Mouse (Mus musculus) midbrain, embryonic 12.5 days (tissue): ENCODE results near the gene Rap1a. TPM values are rescaled to one million over a fixed set of nuclear protein-coding genes. Genes with fewer than 3 reads are reported as not detected.

Source experiments
- ATAC-seq: fragments of 200-750 bp; cut with Nextera tagmentation; 2 replicates; pipeline ENCODE4 v1.8.0; 2017; ENCODE audit warnings: low read depth, moderate TSS enrichment, moderate library complexity; ENCODE audit not compliant: low FRiP score
- H3K27ac ChIP-seq: fragments of 300-500 bp; sonication (generic); replicated peaks from 2 replicates; pipeline ENCODE4 v1.5.1; 2016; ENCODE audit warnings: mild to moderate bottlenecking
- H3K27me3 ChIP-seq: fragments of 300-500 bp; sonication (generic); 2 replicates; pipeline ENCODE4 v1.6.1; 2016; ENCODE audit warnings: mild to moderate bottlenecking
- H3K36me3 ChIP-seq: fragments of 300-500 bp; sonication (generic); 2 replicates; pipeline ENCODE4 v1.6.1; 2016
- H3K4me1 ChIP-seq: fragments of 300-500 bp; sonication (generic); 2 replicates; pipeline ENCODE4 v1.6.1; 2016
- H3K4me2 ChIP-seq: fragments of 300-500 bp; sonication (generic); replicated peaks from 2 replicates; pipeline ENCODE4 v1.6.1; 2016; ENCODE audit warnings: mild to moderate bottlenecking, moderate library complexity
- H3K4me3 ChIP-seq: fragments of 300-500 bp; sonication (generic); 2 replicates; pipeline ENCODE4 v1.5.1; 2016; ENCODE audit warnings: mild to moderate bottlenecking
- H3K9ac ChIP-seq: fragments of 300-500 bp; sonication (generic); replicated peaks from 2 replicates; pipeline ENCODE4 v1.6.1; 2016; ENCODE audit warnings: mild to moderate bottlenecking, moderate library complexity
- H3K9me3 ChIP-seq: fragments of 300-500 bp; sonication (generic); 2 replicates; pipeline ENCODE4 v1.6.1; 2016; ENCODE audit warnings: mild to moderate bottlenecking
- WGBS: fragments of 180-500 bp; shearing (Covaris S2); methylation state at CpG from one replicate; pipeline ENCODE4 v1.1.7; 2016; 5-methylcytosine and 5-hydroxymethylcytosine counted together
- polyA plus RNA-seq: library from polyadenylated mRNA; unstranded; fragments of >200 nt; fragmentation: Nextera tagmentation; extraction: Ambion mirVana; gene quantifications from 2 replicates; pipeline ENCODE4 v1.2.1, GENCODE M21; 2016

The Rap1a gene
- polyA plus RNA-seq, 1 experiment from 2014 or later = 73.1 TPM

DNA sequence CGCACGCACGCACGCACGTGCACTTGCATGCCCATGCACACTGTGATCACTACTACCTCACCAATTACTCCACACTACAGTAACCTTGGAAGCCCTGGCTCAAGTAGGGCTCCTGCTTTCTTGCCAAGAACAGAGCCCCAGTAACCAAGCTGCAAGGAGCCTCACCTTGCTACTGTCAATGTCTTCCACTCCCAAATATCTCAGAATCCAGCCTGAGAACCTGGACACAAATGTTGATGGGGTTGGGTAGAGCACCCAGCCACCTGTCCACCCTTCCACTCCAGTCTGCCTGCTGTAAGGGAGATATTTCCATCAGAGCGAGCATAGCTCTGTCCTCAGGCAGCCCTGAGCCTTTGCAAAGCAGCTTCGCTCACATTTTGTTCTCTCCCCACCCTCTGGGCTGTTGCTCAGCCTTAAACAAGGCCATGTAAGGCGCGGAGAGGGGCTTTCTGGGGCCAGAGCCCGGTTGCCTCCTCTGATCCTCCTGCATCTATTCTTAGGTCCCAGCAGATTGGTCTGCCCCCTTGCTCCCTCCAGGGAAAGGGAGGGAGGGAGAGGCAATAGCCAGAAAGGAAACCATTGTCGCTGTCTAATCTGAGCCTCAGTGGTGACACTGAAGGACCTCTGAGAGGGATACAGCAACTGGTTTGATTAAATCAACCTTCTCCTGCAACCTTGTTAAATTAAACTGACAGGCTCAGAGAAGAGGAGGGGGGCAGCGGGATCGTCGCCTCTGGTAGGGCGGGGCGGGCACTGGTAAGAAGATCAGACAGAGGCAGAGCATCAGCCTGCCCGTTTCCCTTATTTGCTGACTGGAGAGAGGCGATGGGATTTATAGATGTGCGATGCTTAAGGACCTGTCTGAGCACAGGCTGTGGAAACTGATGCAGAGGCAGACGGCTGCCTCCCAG lies 105.4 kb downstream of the Rap1a start:
- ATAC-seq = peak; percentile 91
- Histone ChIP-seq H3K4me2 (peak overlapping the region; percentile 40), H3K4me3 (peak overlapping the region; percentile 6; the same call in 1 of the 2 replicates), H3K27ac (peak overlapping the region; percentile 84), H3K27me3 (peaks cover 30% of the 10 kb centered on the region), H3K4me1 (peaks cover 26% of the 10 kb centered on the region), H3K36me3 (no peaks in the 10 kb centered on the region), H3K9me3 (no peaks in the 10 kb centered on the region), H3K9ac (peak overlapping the region; percentile 5; the same call in 1 of the 2 replicates)
- 18% methylated on average over 20 of the region's 20 CpGs for WGBS

DNA sequence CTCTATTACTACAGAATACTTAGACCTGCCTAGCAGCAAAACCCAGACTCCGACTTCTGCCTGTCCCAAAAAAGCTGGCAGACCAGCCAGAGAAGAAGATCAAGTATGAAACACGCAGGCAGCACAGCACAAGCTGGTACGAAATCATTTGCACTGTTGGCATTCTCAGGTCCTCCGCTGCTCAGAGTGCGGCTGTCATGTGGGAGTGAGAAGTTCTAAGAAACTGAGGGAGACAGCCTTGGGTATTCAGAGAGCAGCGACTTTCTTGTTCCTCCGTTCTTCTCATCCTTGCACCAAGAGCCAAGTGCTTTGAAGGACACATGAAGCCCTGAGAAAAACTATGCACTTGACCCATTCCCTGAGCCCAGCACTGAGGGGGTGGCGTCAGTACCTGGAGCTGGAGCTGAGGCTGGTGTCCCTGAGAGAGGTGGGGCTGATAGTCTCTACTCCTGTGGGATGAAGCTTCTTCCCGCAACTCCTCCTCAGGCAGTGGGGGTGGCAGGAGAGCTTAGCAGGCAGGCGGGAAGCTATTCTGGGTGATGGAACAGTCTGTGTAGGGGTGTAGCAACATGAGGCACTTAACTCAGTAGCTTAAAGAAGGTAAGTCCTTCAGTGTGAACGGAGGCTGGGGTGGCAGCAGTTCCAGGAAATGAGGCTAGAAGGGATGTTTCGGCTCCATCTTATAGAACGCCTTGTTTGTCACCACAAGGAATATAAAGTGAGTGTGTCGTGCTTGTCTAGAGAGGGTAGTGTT lies 107.6 kb downstream of the Rap1a start:
- no peaks in the 10 kb centered on the region for H3K9me3 ChIP-seq
- H3K36me3 ChIP-seq = no peaks in the 10 kb centered on the region
- H3K27me3 ChIP-seq = peaks cover 30% of the 10 kb centered on the region
- no peak for ATAC-seq
- H3K4me3 ChIP-seq = no peak overlapping the region
- WGBS = 79% methylated on average over 14 of the region's 14 CpGs
- no peak overlapping the region for H3K9ac ChIP-seq
- no peak overlapping the region for H3K4me2 ChIP-seq
- peaks cover 26% of the 10 kb centered on the region for H3K4me1 ChIP-seq
- no peak overlapping the region for H3K27ac ChIP-seq

DNA sequence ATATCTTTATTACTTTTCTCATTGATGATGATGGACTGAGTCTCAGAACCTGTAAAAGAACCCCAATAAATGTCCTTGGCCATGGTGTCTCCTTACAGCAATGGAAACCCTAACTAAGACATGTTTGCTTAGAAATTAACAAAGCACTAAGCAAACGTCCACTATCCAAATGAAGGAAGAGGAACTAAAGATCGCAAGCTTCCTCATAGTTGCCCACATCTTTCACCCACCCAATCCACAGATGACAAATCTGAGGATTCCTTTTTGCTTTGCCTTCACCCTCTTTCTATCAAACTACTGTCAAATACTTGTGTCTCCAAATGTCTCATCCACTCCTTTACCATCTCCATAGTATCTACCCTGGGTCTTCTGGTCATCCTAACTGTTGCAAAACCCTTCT lies 112.6 kb downstream of the Rap1a start:
- Histone ChIP-seq H3K27me3 (peaks cover 9% of the 10 kb centered on the region; the same call in 1 of the 2 replicates), H3K4me1 (peaks cover 9% of the 10 kb centered on the region), H3K9me3 (no peaks in the 10 kb centered on the region), H3K4me3 (no peak overlapping the region), H3K4me2 (no peak overlapping the region), H3K27ac (no peak overlapping the region), H3K36me3 (peaks cover 11% of the 10 kb centered on the region; the same call in 1 of the 2 replicates), H3K9ac (no peak overlapping the region)
- 89% methylated on average over 2 of the region's 2 CpGs for WGBS
- ATAC-seq = no peak

DNA sequence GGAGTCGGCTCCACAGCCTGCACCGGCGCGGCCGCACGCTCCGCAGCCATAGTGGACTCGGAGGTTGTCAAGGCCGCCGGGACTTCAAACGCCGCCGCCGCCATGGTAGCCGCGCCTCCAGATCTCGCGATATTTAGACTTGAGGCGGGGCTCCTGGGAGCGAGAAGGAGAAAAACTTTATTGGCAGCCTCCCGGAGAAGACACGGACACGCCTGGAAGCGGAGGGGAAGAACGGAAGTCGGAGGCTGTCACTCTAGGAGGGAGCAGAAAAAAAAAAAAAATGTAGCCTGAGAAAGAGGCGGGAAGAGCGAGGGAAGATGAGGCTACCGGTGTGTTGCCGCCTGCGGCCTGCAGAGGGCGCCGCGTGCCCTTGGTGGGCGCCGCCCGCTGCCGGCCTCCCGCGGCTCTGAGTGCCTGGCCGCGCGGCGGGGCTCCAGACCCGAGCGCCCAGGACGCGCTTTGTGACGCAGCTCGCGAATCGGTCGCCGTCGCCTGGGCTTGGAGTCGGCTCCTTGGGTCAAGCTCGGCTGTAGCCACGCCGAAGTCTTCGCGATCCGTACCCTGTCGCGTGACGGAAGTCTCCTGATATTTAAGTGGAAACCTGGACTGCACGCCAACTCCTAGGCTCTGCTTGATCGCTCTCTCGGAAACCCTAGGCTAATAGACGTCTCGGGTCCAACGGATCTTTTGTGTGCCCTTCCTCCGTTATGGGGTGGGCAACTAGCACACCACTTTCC lies 113.6 kb downstream of the Rap1a start, which contains the start of gene Ddx20:
Gene Ddx20 (minus strand): TSS at position 251 of the 737 bp plus-strand sequence.
- Histone ChIP-seq H3K9ac (peak within 1 kb of the TSS; percentile 94), H3K27me3 (no peaks in the 10 kb centered on the region)

DNA sequence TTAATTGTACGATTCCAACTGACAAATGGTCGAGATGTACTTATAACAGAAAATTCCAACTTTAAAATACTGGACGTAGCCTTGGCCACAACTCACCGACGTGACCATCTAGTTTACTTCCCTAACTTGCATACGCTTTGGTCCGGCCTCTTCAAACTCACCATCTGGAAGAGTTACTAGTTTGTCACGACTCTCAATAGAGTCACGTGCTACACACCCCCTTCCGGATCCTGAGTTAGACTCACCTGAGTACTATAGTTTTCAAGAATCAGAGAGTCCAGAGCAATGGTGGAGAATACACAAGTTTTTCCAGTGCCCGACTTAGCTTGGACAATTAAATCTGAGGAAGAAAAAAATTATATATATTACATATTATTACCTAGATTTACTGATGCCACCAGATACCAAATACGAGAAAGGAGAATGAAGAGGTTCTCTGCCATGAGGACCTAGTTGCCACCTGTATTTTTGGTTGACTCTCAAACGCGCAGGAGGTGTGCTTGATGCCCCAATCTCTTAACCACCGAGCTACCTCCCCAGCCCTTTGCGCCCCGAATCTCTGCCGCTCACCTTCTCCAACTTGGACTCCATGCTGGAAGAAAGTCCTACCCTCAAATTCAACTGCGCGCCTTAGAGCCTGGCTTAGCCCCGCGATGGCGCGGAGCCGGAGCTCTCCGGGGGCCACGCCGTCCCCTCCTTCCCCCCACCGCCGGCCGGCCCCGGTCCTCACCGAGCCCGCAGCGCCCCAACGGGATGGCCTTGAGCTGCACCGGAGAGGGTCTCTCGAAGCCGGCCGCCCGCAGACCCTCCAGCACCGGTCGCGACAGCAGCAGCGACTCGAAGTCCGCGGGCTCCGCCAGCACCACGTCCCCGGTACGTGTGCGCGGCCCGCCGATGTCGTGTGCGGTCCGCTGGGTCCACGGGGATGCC lies 114.5 kb downstream of the Rap1a start:
- H3K4me3 ChIP-seq = peak overlapping the region; percentile 94
- WGBS = 11% methylated on average over 58 of the region's 60 CpGs
- peak overlapping the region; percentile 64 for H3K4me2 ChIP-seq
- H3K27ac ChIP-seq = peak overlapping the region; percentile 75
- no peaks in the 10 kb centered on the region for H3K9me3 ChIP-seq
- no peak; the same call in 1 of the 2 replicates for ATAC-seq
- H3K9ac ChIP-seq = peak overlapping the region; percentile 94
- peaks cover 9% of the 10 kb centered on the region for H3K4me1 ChIP-seq
- H3K27me3 ChIP-seq = no peaks in the 10 kb centered on the region
- H3K36me3 ChIP-seq = peaks cover 25% of the 10 kb centered on the region; the same call in 1 of the 2 replicates

More for the DNA sequence above, 113.6 kb downstream of the Rap1a start, which contains the start of gene Ddx20:
- peaks cover 21% of the 10 kb centered on the region; the same call in 1 of the 2 replicates for H3K36me3 ChIP-seq
- WGBS = under 1% methylated on average over 69 of the region's 72 CpGs
- ATAC-seq = peak; percentile 96
- peaks cover 9% of the 10 kb centered on the region for H3K4me1 ChIP-seq
- peak within 1 kb of the TSS; percentile 75 for H3K27ac ChIP-seq
- peak within 1 kb of the TSS; percentile 94 for H3K4me3 ChIP-seq
- H3K9me3 ChIP-seq = no peaks in the 10 kb centered on the region
- H3K4me2 ChIP-seq = peak within 1 kb of the TSS; percentile 64

DNA sequence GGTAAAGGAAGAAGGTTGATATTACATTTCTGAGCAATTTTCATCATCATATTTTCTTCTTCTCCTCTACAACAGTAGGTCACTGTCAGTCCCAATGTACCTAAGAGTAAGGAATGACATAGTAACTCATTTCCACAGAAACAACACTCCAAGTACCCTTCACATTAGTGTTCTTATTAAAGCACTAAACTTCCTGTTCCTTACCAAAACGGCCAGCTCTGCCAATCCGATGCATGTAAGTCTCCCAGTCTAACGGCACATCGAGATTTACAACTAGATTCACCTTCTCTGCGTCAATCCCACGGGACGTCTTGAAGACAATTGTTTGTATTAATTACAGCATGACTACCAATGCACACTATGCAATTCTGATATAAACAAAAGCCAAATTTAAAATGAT lies 120.8 kb downstream of the Rap1a start:
- no peaks in the 10 kb centered on the region for H3K9me3 ChIP-seq
- H3K9ac ChIP-seq = no peak overlapping the region
- no peak overlapping the region for H3K27ac ChIP-seq
- no peaks in the 10 kb centered on the region for H3K4me1 ChIP-seq
- ATAC-seq = no peak
- H3K27me3 ChIP-seq = no peaks in the 10 kb centered on the region
- WGBS = 96% methylated on average over 7 of the region's 7 CpGs
- peaks cover 57% of the 10 kb centered on the region for H3K36me3 ChIP-seq
- no peak overlapping the region for H3K4me3 ChIP-seq
- no peak overlapping the region for H3K4me2 ChIP-seq

Other genes starting within 250 kb of the Rap1a start
- 39.7 and 42.4 TPM in 2 replicates for gene Ddx20, start 113.8 kb downstream of the Rap1a start, polyA plus RNA-seq
- gene Inka2, start 96.7 kb downstream of the Rap1a start, polyA plus RNA-seq = 1.3 and 1.5 TPM in 2 replicates
- gene Adora3, start 69.5 kb upstream of the Rap1a start, polyA plus RNA-seq = 0.12 TPM in 1 of 2 replicates, not detected in the other
- not detected in 2 replicates for gene Tmigd3, start 69.6 kb upstream of the Rap1a start, polyA plus RNA-seq
- gene I830077J02Rik, start 131.3 kb upstream of the Rap1a start, polyA plus RNA-seq = 0.34 and 0.41 TPM in 2 replicates
- gene Wdr77, start 158.0 kb upstream of the Rap1a start, polyA plus RNA-seq = 115 and 120 TPM in 2 replicates
- 477 and 483 TPM in 2 replicates for gene Atp5f1, start 158.8 kb upstream of the Rap1a start, polyA plus RNA-seq
- 3.5 and 4.3 TPM in 2 replicates for gene Ovgp1, start 172.4 kb upstream of the Rap1a start, polyA plus RNA-seq
- 0.34 and 0.71 TPM in 2 replicates for gene Pifo, start 213.3 kb upstream of the Rap1a start, polyA plus RNA-seq
- 0.24 TPM in 1 of 2 replicates, not detected in the other for gene Chil5, start 231.5 kb upstream of the Rap1a start, polyA plus RNA-seq